Mouse (Mus musculus) spleen, adult 2 months (tissue): ENCODE measurements around the gene Eme1.

Source experiments
- CTCF ChIP-seq: fragments of 200-500 bp; IDR thresholded peaks from 2 replicates; pipeline ENCODE4 v1.5.1; 2011; ENCODE audit warnings: mild to moderate bottlenecking, inconsistent platforms; ENCODE audit not compliant: insufficient read depth, insufficient read length, insufficient replicate concordance; ENCODE audit errors: extremely low read depth
- POLR2A ChIP-seq: fragments of 200-500 bp; IDR thresholded peaks from 2 replicates; pipeline ENCODE4 v1.6.1; 2011; ENCODE audit warnings: low read depth, low read length, inconsistent platforms

GRCm38 (mm10) chr11:94596311-94596852 lies 57.4 kb downstream of the Eme1 start:
- TF ChIP-seq CTCF (no peak), POLR2A (no peak)
